Mouse (Mus musculus) pancreas, adult 10 weeks (tissue): ENCODE data around the gene Bmper. TPM values are rescaled to one million over a fixed set of nuclear protein-coding genes. Genes with fewer than 3 reads are reported as not detected.

Experiments used
- polyA plus RNA-seq: library from polyadenylated mRNA; stranded (reverse); fragments of 350-450 nt; fragmentation: Illumina TruSeq; extraction: RNeasy Lipid Tissue Mini Kit (QIAGEN cat#74804); gene quantifications from one replicate; pipeline ENCODE4 v1.2.3, GENCODE M21; 2015; ENCODE audit warnings: low read depth, low replicate concordance; ENCODE audit not compliant: insufficient read depth

The Bmper gene
- 0.63 TPM for polyA plus RNA-seq

GRCm38 (mm10) chr9:23222841-23223548 lies at the start of gene Bmper:
Bmper (plus strand) TSS chr9:23223076.

